Mouse (Mus musculus) lung, postnatal 14 days (tissue): ENCODE data around the gene Olfr550.
"Not testable (repeated sequence)": the region's sequence is repeated elsewhere in the genome, so short reads cannot be mapped to it uniquely, and the experiment has no call there.

Experiments used
- DNase-seq: peaks from one replicate; pipeline ENCODE4 v3.0.0; 2021

Olfr550 gene

GRCm38 (mm10) chr7:102571142-102571541, at the start of gene Olfr550:
TSS of gene Olfr550 (plus strand) at chr7:102571442.
- no peak for DNase-seq

DNA sequence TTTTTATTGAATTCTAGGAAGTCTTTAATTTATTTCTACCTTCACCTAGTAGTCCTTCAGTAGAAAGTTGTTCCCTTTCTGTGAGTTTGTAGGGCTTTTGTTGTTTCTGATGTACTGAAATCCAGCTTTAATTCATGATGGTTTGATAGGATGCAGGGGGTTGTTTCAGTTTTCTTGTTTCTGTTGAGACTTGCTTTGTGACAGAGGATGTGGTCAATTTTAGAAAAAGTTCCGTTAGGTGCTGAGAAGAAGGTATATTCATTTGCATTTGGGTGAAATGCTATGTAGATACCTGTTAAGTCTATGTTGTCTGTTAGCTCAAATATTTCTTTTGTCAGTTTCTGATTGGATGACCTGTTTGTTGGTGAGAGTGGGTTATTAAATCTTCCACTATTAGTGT, 42.2 kb upstream of the Olfr550 start:
- DNase-seq, result no peak

GRCm38 (mm10) chr7:102534449-102534848, 36.8 kb upstream of the Olfr550 start, which contains the start of gene Olfr547:
TSS of gene Olfr547 (plus strand) at chr7:102534749.
- DNase-seq, result no peak

GRCm38 (mm10) chr7:102540596-102540995, 30.6 kb upstream of the Olfr550 start, which contains the start of gene Olfr548-ps1:
TSS of gene Olfr548-ps1 (plus strand) at chr7:102540896.
- DNase-seq, result no peak

DNA sequence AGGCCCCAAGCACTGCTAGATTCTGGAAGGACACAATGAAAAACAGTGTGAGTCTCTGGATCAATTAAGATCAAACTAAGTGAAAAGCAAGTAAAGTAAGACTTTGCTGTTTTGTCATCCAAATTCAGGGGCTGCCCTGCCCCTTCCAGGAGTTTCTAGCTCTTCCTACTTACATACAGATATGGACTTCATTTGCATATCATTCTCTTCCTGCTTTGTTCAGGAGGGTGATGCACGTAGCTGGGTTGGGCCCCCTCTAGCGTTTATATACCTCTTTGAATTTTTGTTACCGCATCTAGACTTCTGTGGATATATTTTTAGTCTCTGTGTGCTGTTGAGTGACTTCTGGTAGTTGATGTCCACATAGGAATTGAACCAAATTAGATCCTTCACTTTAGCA, 30.0 kb upstream of the Olfr550 start:
- no peak for DNase-seq

DNA sequence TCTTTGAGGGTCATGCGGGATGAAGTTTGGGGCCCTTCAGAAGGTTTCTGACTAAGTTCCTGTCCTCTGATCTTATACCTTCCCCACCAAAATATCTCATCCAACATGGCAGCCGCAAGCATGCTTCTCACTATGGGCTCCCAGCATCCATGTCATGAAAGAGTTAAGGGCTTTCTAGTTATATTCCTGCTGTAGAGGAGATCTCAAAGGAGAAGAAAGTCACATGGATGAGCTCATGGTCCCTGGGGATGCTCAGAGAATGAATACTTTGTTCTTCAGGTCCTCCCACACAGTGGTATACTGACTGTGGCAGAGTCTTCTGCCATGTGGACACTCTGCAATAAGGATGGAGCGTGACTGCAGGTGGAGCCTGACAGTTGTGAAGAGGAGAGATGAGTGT, 21.7 kb upstream of the Olfr550 start, which contains the start of gene Olfr549:
Gene Olfr549 (plus strand): TSS at position 301 of the 400 bp plus-strand sequence.
- DNase-seq, result no peak

- no peak for DNase-seq
These were observed 18.0 kb upstream of the Olfr550 start for GRCm38 (mm10) chr7:102553279-102553678.

GRCm38 (mm10) chr7:102564999-102565997, 5.9 kb upstream of the Olfr550 start, which contains the start of gene Trim21:
TSS of gene Trim21 (minus strand) at chr7:102565486.
- peak; percentile 87 for DNase-seq

DNA sequence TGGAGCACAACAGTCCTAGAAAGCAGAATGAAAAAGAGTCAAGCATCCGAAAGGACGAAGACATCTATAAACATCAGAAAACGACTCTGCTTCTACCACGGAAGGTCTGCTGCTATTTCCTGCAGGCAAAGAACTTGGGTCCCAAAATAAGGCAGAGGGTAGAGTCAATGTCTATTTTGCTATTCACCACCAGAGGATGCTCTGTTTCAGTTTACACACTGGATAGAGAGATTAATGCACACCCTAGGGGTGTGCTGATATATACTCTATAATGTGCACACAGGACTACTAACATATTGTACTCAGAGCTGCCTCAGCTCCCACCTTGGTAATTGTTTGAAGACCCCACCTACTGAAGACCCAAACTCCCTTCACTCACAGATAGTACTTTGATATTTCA, 5.0 kb upstream of the Olfr550 start:
- no peak for DNase-seq

GRCm38 (mm10) chr7:102573174-102573830, 2.1 kb downstream of the Olfr550 start:
- DNase-seq, result no peak

GRCm38 (mm10) chr7:102575998-102576397, 4.8 kb downstream of the Olfr550 start:
- no peak for DNase-seq

DNA sequence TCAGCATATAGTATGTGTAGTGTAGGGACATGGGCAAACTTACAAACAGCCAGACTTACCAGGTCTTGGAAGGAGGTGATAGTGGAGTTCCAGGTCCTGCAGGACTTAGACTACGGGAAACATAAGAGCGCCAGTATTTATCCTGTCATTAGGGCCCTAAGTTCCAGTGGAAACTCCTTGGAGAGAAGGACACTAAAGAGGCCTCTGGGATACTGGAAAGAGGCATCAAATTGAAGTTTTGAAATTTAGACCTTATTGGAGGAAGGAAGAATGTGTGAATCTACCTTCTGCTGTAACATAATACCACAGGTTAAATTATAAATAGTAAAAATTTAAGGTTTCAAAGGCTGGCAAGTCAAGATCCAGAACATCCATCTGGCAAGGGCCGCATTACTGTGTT, 20.5 kb downstream of the Olfr550 start, which contains the start of gene Olfr551:
Gene Olfr551 (minus strand): TSS at position 101 of the 400 bp plus-strand sequence.
- no peak for DNase-seq

GRCm38 (mm10) chr7:102597378-102598031, 26.3 kb downstream of the Olfr550 start, which contains the start of gene Olfr552:
TSS of gene Olfr552 (plus strand) at chr7:102597770.
- no peak for DNase-seq

DNA sequence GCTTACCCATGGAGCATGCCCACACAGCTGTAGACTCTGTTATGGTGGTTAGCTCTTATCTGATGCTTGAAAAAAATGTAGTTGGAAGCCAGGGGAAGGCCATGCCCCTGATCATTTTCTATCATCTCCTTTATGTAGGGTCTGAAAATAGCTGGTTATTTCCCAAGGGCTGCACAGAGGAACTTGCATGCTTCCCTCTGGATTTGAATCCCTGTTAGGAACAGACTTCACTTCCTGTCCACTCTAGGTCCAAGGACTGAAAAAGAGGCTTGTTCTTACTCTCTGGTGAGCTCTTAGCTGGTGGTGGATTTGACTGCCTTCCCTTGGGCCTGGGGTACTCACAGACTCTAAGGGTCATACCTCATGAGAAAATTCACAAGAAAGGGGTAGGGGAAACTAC, 46.9 kb downstream of the Olfr550 start, which contains the start of gene Olfr553:
Gene Olfr553 (minus strand): TSS at position 101 of the 400 bp plus-strand sequence.
- DNase-seq, result no peak

DNA sequence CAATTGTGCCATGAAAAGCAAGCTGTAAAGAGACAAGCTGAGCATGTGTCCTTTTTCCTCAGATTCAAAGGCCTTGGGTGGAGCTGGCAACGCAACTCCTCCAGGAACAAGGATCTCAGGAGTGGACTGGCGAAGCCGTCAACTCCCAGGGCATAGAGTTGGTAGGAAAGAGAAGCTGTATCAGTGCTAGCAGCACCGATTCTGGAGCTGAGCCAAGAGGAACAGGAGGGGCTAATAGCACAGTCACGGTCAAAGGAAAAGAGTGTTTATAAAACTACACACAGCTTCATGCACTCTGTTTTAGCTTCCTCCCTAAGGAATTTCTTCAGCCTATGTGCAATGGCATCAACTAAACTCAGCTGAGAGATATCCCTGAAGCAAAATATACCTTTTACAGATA, 48.4 kb downstream of the Olfr550 start:
- DNase-seq, result peak; percentile 60

GRCm38 (mm10) chr7:102620368-102620767, 49.1 kb downstream of the Olfr550 start:
- not testable (repeated sequence) for DNase-seq
